Mouse (Mus musculus) heart, postnatal 0 days (tissue): ENCODE data around the gene Dnaaf2.

Experiments
- CTCF ChIP-seq: IDR thresholded peaks from 2 replicates; pipeline ENCODE4 v1.5.1; 2016; ENCODE audit warnings: antibody characterized with exemption, control low read depth, low read depth
- EP300 ChIP-seq: IDR thresholded peaks from 2 replicates; pipeline ENCODE4 v1.6.1; 2016; ENCODE audit warnings: antibody characterized with exemption, low read depth

- TF ChIP-seq EP300 (no peak), CTCF (no peak)
These were observed 30.4 kb downstream of the Dnaaf2 start for GRCm38 (mm10) chr12:69167656-69168460.
